Mouse (Mus musculus) lung, embryonic 16.5 days (tissue): ENCODE measurements around the gene Dsn1. TPM values are rescaled to one million over a fixed set of nuclear protein-coding genes. Genes with fewer than 3 reads are reported as not detected.

ENCODE experiments used
- ATAC-seq: fragments of 200-750 bp; cut with Nextera tagmentation; 2 replicates; pipeline ENCODE4 v1.8.0; 2017; ENCODE audit warnings: low read depth, mild to moderate bottlenecking, moderate library complexity
- H3K27ac ChIP-seq: fragments of 300-500 bp; sonication (generic); 2 replicates; pipeline ENCODE4 v1.5.1; 2014; ENCODE audit warnings: mild to moderate bottlenecking, control low read depth, low read length
- H3K27me3 ChIP-seq: fragments of 300-500 bp; sonication (generic); 2 replicates; pipeline ENCODE4 v1.6.1; 2014; ENCODE audit warnings: low read depth, low read length, mixed read lengths; ENCODE audit not compliant: control insufficient read depth, insufficient read depth
- H3K36me3 ChIP-seq: fragments of 300-500 bp; sonication (generic); 2 replicates; pipeline ENCODE4 v1.6.1; 2014; ENCODE audit warnings: low read length; ENCODE audit not compliant: control insufficient read depth, insufficient read depth
- H3K4me1 ChIP-seq: fragments of 300-500 bp; sonication (generic); replicated peaks from 2 replicates; pipeline ENCODE4 v1.6.1; 2014; ENCODE audit warnings: low read length, mixed read lengths; ENCODE audit not compliant: control insufficient read depth, insufficient read depth
- H3K4me2 ChIP-seq: fragments of 300-500 bp; sonication (generic); 2 replicates; pipeline ENCODE4 v1.6.1; 2014; ENCODE audit warnings: low read depth, low read length, control low read depth
- H3K4me3 ChIP-seq: fragments of 300-500 bp; sonication (generic); 2 replicates; pipeline ENCODE4 v1.5.1; 2014; ENCODE audit warnings: mild to moderate bottlenecking, low read length, control low read depth
- H3K9ac ChIP-seq: fragments of 300-500 bp; sonication (generic); 2 replicates; pipeline ENCODE4 v1.6.1; 2014; ENCODE audit warnings: low read length, control low read depth
- H3K9me3 ChIP-seq: fragments of 300-500 bp; sonication (generic); 2 replicates; pipeline ENCODE4 v1.6.1; 2016; ENCODE audit warnings: low read length; ENCODE audit not compliant: control insufficient read depth
- WGBS: fragments of 180-500 bp; shearing (Covaris S2); extraction: QIAGEN DNeasy Blood & Tissue Kit; methylation state at CpG from one replicate; pipeline ENCODE4 v1.1.7; 2014; 5-methylcytosine and 5-hydroxymethylcytosine counted together
- polyA plus RNA-seq: library from polyadenylated mRNA; unstranded; fragments of >200 nt; fragmentation: Nextera tagmentation; extraction: Ambion mirVana; gene quantifications from 2 replicates; pipeline ENCODE4 v1.2.1, GENCODE M21; 2015

Dsn1 gene
- polyA plus RNA-seq, 1 experiment from 2014 or later = 38.8 TPM

DNA sequence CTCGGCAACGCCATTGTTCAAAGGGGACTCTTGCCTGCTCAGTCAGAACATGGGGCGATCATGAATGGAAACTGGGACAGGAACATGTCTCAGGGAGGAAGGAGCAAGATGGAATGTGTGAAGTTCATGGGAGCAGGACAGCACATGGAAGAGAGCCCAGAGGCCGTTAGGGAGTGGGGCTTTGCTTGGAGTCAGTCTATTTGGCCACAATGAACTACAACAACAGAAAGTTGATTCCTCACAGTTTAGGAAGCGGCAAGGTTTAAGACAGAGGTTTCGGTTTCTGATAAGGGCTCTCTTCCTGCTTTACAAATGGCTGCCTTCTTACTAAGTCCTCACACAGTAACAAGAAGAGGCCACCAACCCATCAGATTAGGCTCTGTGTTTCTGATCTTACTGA lies 39.6 kb downstream of the Dsn1 start:
- H3K4me2 ChIP-seq = no peak overlapping the region
- H3K4me1 ChIP-seq = no peaks in the 10 kb centered on the region
- H3K27ac ChIP-seq = no peak overlapping the region
- H3K36me3 ChIP-seq = no peaks in the 10 kb centered on the region
- H3K4me3 ChIP-seq = no peak overlapping the region
- H3K9ac ChIP-seq = no peak overlapping the region
- no peaks in the 10 kb centered on the region for H3K27me3 ChIP-seq
- no peaks in the 10 kb centered on the region for H3K9me3 ChIP-seq
- WGBS = 71% methylated on average over 6 of the region's 6 CpGs
- no peak for ATAC-seq

DNA sequence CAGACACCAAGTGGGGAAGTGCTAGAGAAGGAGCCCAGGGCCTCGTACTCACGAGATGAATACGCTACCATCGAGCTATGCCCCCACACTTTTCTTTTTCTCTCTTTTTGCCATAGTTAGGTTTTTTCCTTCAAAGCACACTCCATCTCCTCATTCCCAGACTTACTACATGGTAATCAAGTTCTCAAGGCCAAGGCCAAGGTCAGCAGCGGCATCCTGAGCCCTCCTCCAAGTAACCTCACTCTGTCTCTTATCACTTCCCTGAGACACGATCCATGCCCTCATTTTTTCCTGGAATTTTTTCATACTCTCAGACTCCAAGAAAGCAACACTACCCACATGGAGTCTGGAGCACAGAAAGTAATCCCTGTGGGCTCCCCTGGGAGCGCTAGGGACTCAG lies 43.1 kb downstream of the Dsn1 start:
- Histone ChIP-seq H3K9ac (no peak overlapping the region), H3K27me3 (no peaks in the 10 kb centered on the region), H3K36me3 (no peaks in the 10 kb centered on the region), H3K4me1 (no peaks in the 10 kb centered on the region), H3K27ac (no peak overlapping the region), H3K4me3 (no peak overlapping the region), H3K9me3 (no peaks in the 10 kb centered on the region), H3K4me2 (no peak overlapping the region)
- 89% methylated on average over 7 of the region's 7 CpGs for WGBS
- ATAC-seq = no peak

GRCm38 (mm10) chr2:156958496-156959252 lies 48.3 kb downstream of the Dsn1 start:
- no peak overlapping the region for H3K4me2 ChIP-seq
- H3K4me1 ChIP-seq = no peaks in the 10 kb centered on the region; the same call in 1 of the 2 replicates
- H3K4me3 ChIP-seq = no peak overlapping the region
- H3K9ac ChIP-seq = no peak overlapping the region
- no peaks in the 10 kb centered on the region for H3K36me3 ChIP-seq
- WGBS = 86% methylated on average over 9 of the region's 9 CpGs
- H3K27ac ChIP-seq = no peak overlapping the region
- H3K27me3 ChIP-seq = no peaks in the 10 kb centered on the region
- H3K9me3 ChIP-seq = no peaks in the 10 kb centered on the region
- ATAC-seq = no peak

- Histone ChIP-seq H3K27me3 (no peaks in the 10 kb centered on the region), H3K36me3 (no peaks in the 10 kb centered on the region), H3K4me1 (no peaks in the 10 kb centered on the region; the same call in 1 of the 2 replicates), H3K9ac (no peak overlapping the region), H3K27ac (no peak overlapping the region), H3K4me2 (no peak overlapping the region), H3K9me3 (no peaks in the 10 kb centered on the region), H3K4me3 (no peak overlapping the region)
- ATAC-seq = no peak
- 93% methylated on average over 2 of the region's 2 CpGs for WGBS
Measured at GRCm38 (mm10) chr2:156957035-156957434, 49.9 kb downstream of the Dsn1 start.

GRCm38 (mm10) chr2:156956306-156956705 lies 50.6 kb downstream of the Dsn1 start:
- H3K27ac ChIP-seq = no peak overlapping the region
- no peak overlapping the region for H3K4me2 ChIP-seq
- no peaks in the 10 kb centered on the region for H3K36me3 ChIP-seq
- no peak for ATAC-seq
- H3K9ac ChIP-seq = no peak overlapping the region
- no peaks in the 10 kb centered on the region; the same call in 1 of the 2 replicates for H3K4me1 ChIP-seq
- H3K9me3 ChIP-seq = no peaks in the 10 kb centered on the region
- no peak overlapping the region for H3K4me3 ChIP-seq
- 68% methylated on average over 7 of the region's 7 CpGs for WGBS
- no peaks in the 10 kb centered on the region for H3K27me3 ChIP-seq

DNA sequence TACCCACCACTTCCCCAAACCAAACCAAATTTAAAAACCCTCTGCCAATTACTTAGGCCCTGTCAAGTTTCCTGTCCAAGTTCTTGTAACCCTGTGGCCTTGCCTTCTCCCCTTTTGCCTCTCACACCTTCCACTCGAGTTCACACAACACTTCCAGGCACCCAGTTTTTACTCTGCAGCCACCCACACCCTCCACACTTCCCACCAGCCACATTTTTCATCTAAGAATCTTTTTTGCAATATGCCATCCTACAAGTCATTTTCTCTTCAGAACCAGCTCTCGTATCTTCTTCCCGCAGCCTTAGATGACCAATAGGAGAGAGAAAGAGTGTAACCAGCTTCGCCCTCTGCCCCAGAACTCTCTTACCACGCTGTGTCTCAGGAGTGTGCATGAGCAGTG lies 52.5 kb downstream of the Dsn1 start:
- no peak overlapping the region for H3K4me2 ChIP-seq
- no peak overlapping the region for H3K4me3 ChIP-seq
- no peaks in the 10 kb centered on the region for H3K27me3 ChIP-seq
- no peaks in the 10 kb centered on the region for H3K9me3 ChIP-seq
- H3K36me3 ChIP-seq = no peaks in the 10 kb centered on the region
- no peak overlapping the region for H3K27ac ChIP-seq
- no peak for ATAC-seq
- no peak overlapping the region for H3K9ac ChIP-seq
- no peaks in the 10 kb centered on the region; the same call in 1 of the 2 replicates for H3K4me1 ChIP-seq
- WGBS = 87% methylated on average over 5 of the region's 5 CpGs

GRCm38 (mm10) chr2:156951301-156952094 lies 55.5 kb downstream of the Dsn1 start:
- H3K9ac ChIP-seq = no peak overlapping the region
- no peak for ATAC-seq
- no peak overlapping the region for H3K4me2 ChIP-seq
- H3K9me3 ChIP-seq = no peaks in the 10 kb centered on the region
- H3K36me3 ChIP-seq = no peaks in the 10 kb centered on the region; the same call in 1 of the 2 replicates
- H3K4me3 ChIP-seq = no peak overlapping the region
- no peaks in the 10 kb centered on the region for H3K4me1 ChIP-seq
- H3K27ac ChIP-seq = no peak overlapping the region
- H3K27me3 ChIP-seq = no peaks in the 10 kb centered on the region
- 70% methylated on average over 10 of the region's 10 CpGs for WGBS

- Histone ChIP-seq H3K27ac (no peak overlapping the region), H3K4me2 (no peak overlapping the region), H3K9ac (no peak overlapping the region), H3K4me3 (no peak overlapping the region), H3K9me3 (no peaks in the 10 kb centered on the region), H3K36me3 (no peaks in the 10 kb centered on the region; the same call in 1 of the 2 replicates), H3K27me3 (no peaks in the 10 kb centered on the region), H3K4me1 (no peaks in the 10 kb centered on the region)
- ATAC-seq = no peak
- 95% methylated on average over 3 of the region's 3 CpGs for WGBS
Measured at GRCm38 (mm10) chr2:156950816-156951215, 56.1 kb downstream of the Dsn1 start.
